Mouse (Mus musculus): ENCODE measurements at regions not wholly inside any gene's neighbourhood (a gene's known extent, or its start where the extent isn't known, plus 50 kb on each side); places are given as distances from the start of the nearest gene placed in this dataset.

- peak in 1 of 2 experiments; percentile 8 for DNase-seq (ENCODE audit: low spot score in 2 of 2)
Observed at GRCm38 (mm10) chr4:54282934-54283333, 457.1 kb downstream of the Tmem38b start.

DNA sequence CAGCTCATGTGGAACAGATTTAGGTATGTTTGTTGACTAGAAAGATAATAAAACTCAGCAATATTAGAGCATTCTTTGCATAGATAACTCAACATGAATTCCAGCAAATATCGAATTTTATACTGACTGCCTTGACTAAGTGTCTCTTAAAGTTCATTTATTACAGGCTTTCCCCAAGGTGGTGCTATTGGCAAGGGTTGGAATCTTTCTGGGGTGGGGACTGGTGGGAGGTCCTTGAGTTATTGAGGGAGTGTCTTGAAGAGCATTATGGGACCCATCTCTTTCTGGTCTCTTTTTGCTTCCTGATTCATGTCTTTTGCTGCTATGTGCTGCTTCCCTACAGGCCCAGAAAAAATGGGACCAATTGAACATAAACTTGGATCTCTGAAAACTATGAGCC, 488.0 kb downstream of the Tmem38b start:
- DNase-seq (ENCODE audit: low spot score in 2 of 2) = no peak

- DNase-seq (ENCODE audit: low spot score in 2 of 2) = no peak
Observed at GRCm38 (mm10) chr4:54324851-54325250, 499.0 kb downstream of the Tmem38b start.

DNA sequence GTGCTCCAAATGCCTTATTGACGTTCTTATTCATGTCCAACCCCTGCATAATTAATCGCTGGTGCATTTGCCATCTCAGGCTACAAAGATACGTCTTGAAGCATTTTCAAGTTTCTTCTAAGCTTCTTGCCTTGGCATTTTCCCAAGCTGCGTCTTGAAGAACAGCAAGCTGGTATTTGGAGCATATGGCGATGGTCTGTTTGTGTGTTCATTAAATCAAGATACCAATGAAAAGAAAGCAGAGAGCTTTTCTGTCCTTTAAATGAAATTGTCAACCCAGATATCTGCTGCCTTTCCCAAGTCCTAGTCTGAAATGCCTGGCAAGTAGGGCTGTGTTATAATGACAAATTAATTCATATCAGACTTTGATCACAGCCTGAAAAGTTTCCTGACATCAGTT, 502.4 kb downstream of the Tmem38b start:
- DNase-seq (ENCODE audit: low spot score in 2 of 2) = no peak

DNA sequence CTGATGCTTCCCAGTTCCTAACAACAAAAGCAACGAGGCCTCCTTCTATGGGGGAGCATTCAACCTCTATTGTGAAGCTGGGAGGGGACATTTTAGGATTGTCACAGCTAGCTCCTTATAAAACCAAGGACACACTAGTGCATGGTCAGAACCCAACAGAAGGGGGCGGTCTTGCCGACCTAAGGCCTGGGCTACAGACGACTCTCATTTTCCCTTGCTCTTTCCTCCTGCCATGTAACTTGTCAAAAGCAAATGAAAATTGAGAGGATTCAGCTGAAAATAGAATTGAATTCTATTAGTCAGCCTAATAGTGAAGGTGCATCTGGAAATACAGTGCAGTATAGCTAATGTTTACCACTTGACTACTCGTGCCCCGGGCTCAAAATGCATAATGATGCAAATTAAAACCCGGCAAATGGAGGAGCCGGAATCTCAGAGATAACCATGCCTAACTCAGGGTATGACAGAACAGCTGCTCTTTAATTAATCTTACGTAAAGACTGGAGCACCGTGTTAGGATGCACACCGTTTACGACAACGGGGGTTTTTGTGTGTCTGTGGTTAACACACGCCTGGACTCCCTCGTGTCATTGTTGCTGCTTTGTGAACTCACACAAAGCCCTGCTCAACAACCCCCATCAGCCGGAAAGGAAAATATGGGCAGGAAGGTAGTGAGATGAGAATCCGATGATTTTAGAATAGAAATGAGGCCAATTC, 503.0 kb downstream of the Tmem38b start:
- DNase-seq (ENCODE audit: low spot score in 2 of 2) = peak; percentile 22 to 24

- DNase-seq (ENCODE audit: low spot score in 2 of 2) = no peak
Observed at GRCm38 (mm10) chr4:54330686-54331085, 504.8 kb downstream of the Tmem38b start.

- DNase-seq (ENCODE audit: low spot score in 2 of 2) = no peak
Observed at GRCm38 (mm10) chr4:54331588-54332211, 505.9 kb downstream of the Tmem38b start.

GRCm38 (mm10) chr4:54332261-54332660, 506.4 kb downstream of the Tmem38b start:
- no peak for DNase-seq (ENCODE audit: low spot score in 2 of 2)

DNA sequence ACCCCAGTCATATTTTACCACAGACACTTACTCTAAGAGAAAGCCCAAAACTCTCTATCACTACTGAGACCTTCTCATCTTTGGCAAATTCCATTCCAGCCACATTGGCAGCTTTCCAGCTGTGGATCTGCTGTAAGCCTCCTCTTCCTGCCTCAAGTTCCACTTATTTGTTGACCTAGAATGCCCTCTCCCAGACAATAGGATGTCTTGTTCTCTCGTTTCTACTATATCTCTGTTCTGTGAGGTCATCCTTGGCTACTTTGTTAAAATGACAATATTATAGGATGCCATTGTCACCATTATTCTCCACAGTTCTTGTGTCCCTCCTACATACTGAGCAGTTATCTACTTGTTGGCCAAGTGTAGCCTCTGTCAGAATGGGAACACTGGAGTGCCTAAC, 512.7 kb downstream of the Tmem38b start:
- peak in 1 of 2 experiments; percentile 13 for DNase-seq (ENCODE audit: low spot score in 2 of 2)

DNA sequence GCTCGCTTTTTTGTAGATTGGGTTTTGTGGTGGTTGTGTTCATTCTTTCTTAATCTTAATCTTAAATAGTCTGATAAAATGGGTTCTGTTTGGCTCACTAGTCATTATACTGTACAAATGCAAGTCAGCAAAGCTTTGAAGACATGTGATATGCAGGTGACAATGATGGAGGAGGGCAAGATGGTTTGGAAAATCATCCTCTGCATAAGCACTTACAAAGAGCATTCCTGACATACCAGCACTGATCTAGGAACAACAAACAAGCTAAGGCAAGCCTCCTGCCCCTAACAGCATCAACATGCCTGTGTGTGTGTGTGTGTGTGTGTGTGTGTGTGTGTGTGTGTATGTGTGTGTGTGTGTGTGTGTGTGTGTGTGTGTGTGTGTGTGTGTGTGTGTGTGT, 514.3 kb downstream of the Tmem38b start:
- DNase-seq (ENCODE audit: low spot score in 2 of 2) = no peak

GRCm38 (mm10) chr4:54353657-54354390, 528.0 kb downstream of the Tmem38b start:
- DNase-seq (ENCODE audit: low spot score in 2 of 2) = no peak

DNA sequence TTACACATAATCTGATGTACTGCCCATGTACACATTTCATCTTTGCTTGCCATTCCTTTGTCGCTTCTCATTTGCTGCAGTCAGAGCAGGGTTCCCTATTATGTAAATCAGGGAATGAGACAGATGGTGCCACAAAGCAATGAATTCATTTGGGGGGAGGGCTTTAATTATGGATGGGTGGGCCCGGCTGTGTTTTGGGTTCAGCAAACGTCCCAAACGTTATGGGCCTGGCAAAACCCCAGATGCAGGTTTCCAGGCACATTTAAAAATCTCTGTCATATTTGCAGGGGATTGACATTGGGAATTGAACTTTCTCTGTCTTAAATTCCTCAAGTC, 528.5 kb downstream of the Tmem38b start:
- DNase-seq (ENCODE audit: low spot score in 2 of 2) = no peak

DNA sequence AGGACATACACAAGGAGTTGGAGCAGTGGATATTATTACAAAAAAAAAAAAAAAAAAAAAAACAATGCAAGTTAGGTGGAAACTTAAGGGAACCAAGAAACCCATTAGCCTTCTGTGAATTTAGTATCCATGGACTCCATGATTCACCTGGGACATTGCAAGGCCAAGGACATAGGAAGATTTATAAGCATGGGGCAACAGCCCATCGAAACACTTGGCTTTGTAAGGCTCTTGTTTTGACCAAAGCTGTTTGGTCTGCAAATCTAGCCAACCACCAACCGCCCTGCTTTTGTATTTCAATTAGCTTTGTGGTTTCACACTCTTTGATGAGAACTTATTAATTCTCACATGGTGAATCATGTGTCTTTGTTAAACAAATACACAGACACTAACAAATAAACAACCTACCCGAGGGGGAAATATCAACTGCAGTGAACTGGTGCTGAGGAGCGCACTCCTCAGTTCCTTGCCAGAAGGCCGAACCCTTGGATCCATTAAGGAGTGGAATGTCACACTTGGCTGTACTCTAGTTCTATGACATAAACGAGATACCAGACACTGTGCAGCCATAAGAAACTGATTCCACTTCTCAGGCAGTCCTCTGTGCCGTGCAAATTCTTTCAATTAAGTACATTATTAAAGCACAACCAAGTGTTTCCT, 529.7 kb downstream of the Tmem38b start:
- no peak for DNase-seq (ENCODE audit: low spot score in 2 of 2)

DNA sequence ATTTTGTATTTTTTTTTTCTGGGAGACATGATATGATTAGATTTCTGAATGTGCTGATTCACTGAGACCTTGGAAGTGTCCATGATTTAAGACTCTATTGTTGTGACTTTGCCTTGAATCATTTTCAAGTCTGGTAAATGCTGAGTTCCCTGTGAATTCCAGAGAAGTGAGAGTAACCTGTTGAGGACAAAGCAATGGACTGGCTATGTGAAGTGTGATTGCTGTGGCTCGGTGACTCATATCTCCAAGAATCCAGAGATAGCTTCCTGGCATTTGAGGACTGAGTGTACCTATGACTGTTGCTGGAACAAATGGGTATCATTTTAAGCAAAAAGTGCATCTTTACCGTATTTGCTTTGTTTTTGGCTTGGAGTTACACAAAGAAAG, 530.2 kb downstream of the Tmem38b start:
- DNase-seq (ENCODE audit: low spot score in 2 of 2) = no peak

GRCm38 (mm10) chr4:54370909-54371308, 545.1 kb downstream of the Tmem38b start:
- DNase-seq (ENCODE audit: low spot score in 2 of 2) = no peak

GRCm38 (mm10) chr4:54371418-54371957, 545.6 kb downstream of the Tmem38b start:
- peak in 1 of 2 experiments; percentile 7 for DNase-seq (ENCODE audit: low spot score in 2 of 2)

- no peak for DNase-seq (ENCODE audit: low spot score in 2 of 2)
Observed at GRCm38 (mm10) chr4:54373606-54374005, 547.8 kb downstream of the Tmem38b start.

DNA sequence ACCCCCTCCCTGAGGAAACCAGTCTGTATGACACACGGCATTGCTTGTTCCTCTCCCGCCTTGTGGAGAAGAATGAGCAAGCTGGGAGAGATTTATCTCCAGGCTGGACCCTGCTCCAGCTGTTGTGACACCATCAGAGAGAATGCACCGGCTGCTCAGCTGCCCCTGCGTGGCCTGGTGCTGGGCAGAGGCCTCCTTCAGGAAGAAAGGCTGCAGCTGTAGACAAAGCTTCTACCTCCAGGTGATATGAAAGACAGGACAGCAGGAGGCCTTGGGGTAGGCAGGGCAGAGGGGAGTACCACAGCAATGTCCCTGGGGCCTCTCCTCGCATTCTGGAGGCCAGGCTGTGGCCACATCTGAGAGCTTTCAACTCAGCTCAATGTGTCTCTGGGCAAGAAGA, 548.6 kb downstream of the Tmem38b start:
- no peak for DNase-seq (ENCODE audit: low spot score in 2 of 2)

DNA sequence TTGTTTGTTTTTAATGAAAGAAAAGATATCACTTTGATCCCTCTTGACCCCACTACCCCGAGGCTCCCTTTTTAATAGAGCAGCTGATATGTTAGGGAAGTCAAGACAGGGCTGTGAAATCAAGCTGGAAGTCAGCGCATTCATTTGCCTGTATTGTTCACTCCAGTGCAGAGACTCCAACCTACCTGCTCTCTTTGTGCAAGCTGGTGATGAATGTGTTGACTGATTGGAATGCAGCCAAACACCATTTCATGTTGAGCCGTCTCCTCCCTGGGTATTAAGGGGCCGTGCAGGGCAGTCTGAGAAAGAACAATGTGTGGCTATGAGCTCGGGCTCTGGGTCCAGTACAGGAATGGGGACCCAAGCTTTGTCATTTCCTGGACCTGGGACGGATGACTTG, 557.4 kb upstream of the Zfp462 start:
- DNase-seq (ENCODE audit: low spot score in 2 of 2) = no peak

DNA sequence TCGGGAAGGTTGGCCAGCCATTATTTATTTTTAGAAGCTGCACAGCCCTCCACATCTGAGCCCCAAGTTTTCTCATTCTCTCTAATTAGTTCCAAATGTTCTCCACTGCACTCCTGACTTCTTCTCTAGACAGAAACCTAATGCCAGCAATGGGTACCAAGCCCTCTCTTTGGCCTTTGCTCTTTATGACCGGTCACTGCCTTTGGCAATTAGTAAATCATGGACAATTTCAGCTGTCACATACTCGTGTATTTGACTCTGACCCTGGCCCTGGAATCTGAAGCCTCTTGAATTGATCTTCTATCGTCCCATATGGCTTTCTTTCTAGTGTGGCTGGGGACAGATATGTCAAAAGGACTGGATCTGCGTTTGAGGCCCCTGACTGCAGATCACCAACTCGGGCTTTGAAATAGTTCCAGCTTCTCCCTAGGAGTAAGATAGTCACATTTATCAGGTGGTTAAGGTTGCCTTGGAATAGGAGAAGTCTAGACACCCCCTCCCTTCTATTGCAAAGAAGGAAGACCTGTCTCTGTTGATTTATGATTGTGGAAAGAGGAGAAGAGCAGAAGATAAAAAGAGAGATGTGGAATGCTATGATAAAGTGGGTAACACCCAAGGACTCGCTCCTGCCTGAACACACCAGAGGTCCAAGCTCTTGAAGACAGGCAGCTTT, 553.2 kb upstream of the Zfp462 start:
- DNase-seq (ENCODE audit: low spot score in 2 of 2) = no peak

- no peak for DNase-seq (ENCODE audit: low spot score in 2 of 2)
Observed at GRCm38 (mm10) chr4:54406151-54406550, 538.7 kb upstream of the Zfp462 start.
